Mouse (Mus musculus) naive thymus-derived CD4-positive, alpha-beta T cell, adult 5 months (primary cell): Measurements from ENCODE around the gene Rrm2. TPM values are rescaled to one million over a fixed set of nuclear protein-coding genes. Genes with fewer than 3 reads are reported as not detected.

ENCODE experiments used
- polyA plus RNA-seq: library from polyadenylated mRNA; unstranded; fragments of 100-300 nt; shearing (Covaris generic); gene quantifications from one replicate; pipeline ENCODE4 v1.2.1, GENCODE M21; 2017

The Rrm2 gene
- polyA plus RNA-seq = 10.0 TPM

GRCm38 (mm10) chr12:24707954-24708823 is at the start of gene Rrm2:
TSS of gene Rrm2 (plus strand) at chr12:24708241.

GRCm38 (mm10) chr12:24681286-24682023 is 26.6 kb upstream of the Rrm2 start, which contains the start of gene Cys1:
TSS of gene Cys1 (minus strand) at chr12:24681813.

Other genes with a start within 250 kb of the Rrm2 start
- 56.0 TPM for gene Taf1b, start 209.9 kb upstream of the Rrm2 start, polyA plus RNA-seq
- 1.8 TPM for gene Grhl1, start 136.0 kb upstream of the Rrm2 start, polyA plus RNA-seq
- 19.6 TPM for gene Klf11, start 57.0 kb upstream of the Rrm2 start, polyA plus RNA-seq
- gene Cys1, start 26.4 kb upstream of the Rrm2 start, polyA plus RNA-seq = not detected
- not detected for gene Mboat2, start 122.6 kb downstream of the Rrm2 start, polyA plus RNA-seq